Mouse (Mus musculus) frontal cortex, postnatal 14 days (tissue): Measurements from ENCODE around the gene Mylk3.

Experiments used
- DNase-seq, 2 experiments: peaks; one replicate each; pipeline ENCODE4 v3.0.0; 2022; ENCODE audit warnings: low spot score in 2 of 2

The Mylk3 gene

GRCm38 (mm10) chr8:85386205-85386604 is at the start of gene Mylk3:
Gene Mylk3 (minus strand): TSS chr8:85386345.
- no peak for DNase-seq

GRCm38 (mm10) chr8:85435736-85436135 is 49.6 kb upstream of the Mylk3 start:
- no peak for DNase-seq

GRCm38 (mm10) chr8:85434817-85435216 is 48.7 kb upstream of the Mylk3 start:
- no peak for DNase-seq

GRCm38 (mm10) chr8:85433017-85433393 is 46.9 kb upstream of the Mylk3 start:
- no peak for DNase-seq

- peak; percentile 94 to 96 for DNase-seq
Measured at GRCm38 (mm10) chr8:85432168-85433016, 46.2 kb upstream of the Mylk3 start, which contains the start of gene 4921524J17Rik. Gene 4921524J17Rik (minus strand): TSS chr8:85432833.

GRCm38 (mm10) chr8:85431281-85432167 is 45.4 kb upstream of the Mylk3 start:
- no peak for DNase-seq

- no peak for DNase-seq
Measured at GRCm38 (mm10) chr8:85430801-85431200, 44.7 kb upstream of the Mylk3 start.

- DNase-seq, result no peak
Measured at GRCm38 (mm10) chr8:85429219-85429618, 43.1 kb upstream of the Mylk3 start.

GRCm38 (mm10) chr8:85427026-85427425 is 40.9 kb upstream of the Mylk3 start:
- no peak for DNase-seq

- no peak for DNase-seq
Measured at GRCm38 (mm10) chr8:85421329-85421728, 35.2 kb upstream of the Mylk3 start.

GRCm38 (mm10) chr8:85408526-85408925 is 22.4 kb upstream of the Mylk3 start:
- no peak for DNase-seq

- DNase-seq, result no peak
Measured at GRCm38 (mm10) chr8:85408053-85408505, 21.9 kb upstream of the Mylk3 start.

GRCm38 (mm10) chr8:85405961-85406360 is 19.8 kb upstream of the Mylk3 start:
- no peak for DNase-seq

GRCm38 (mm10) chr8:85405418-85405817 is 19.3 kb upstream of the Mylk3 start:
- no peak for DNase-seq

- no peak for DNase-seq
Measured at GRCm38 (mm10) chr8:85398548-85398947, 12.4 kb upstream of the Mylk3 start.

GRCm38 (mm10) chr8:85397508-85397907 is 11.4 kb upstream of the Mylk3 start:
- DNase-seq, result no peak

GRCm38 (mm10) chr8:85396432-85397079 is 10.4 kb upstream of the Mylk3 start:
- DNase-seq, result no peak

- no peak for DNase-seq
Measured at GRCm38 (mm10) chr8:85395681-85396431, 9.7 kb upstream of the Mylk3 start.

- DNase-seq, result no peak
Measured at GRCm38 (mm10) chr8:85395017-85395416, 8.9 kb upstream of the Mylk3 start.

GRCm38 (mm10) chr8:85393199-85393598 is 7.1 kb upstream of the Mylk3 start:
- DNase-seq, result no peak

- DNase-seq, result no peak
Measured at GRCm38 (mm10) chr8:85391438-85391837, 5.3 kb upstream of the Mylk3 start.
